Mouse (Mus musculus) liver, embryonic 14.5 days (tissue): ENCODE measurements around the gene Trp53i11. TPM values are rescaled to one million over a fixed set of nuclear protein-coding genes. Genes with fewer than 3 reads are reported as not detected.

Source experiments
- ATAC-seq: fragments of 200-750 bp; cut with Nextera tagmentation; 2 replicates; pipeline ENCODE4 v1.8.0; 2017; ENCODE audit warnings: moderate number of reproducible peaks, mild to moderate bottlenecking, moderate library complexity; ENCODE audit not compliant: insufficient read depth
- DNase-seq, 3 experiments: peaks; one replicate each; pipeline ENCODE4 v3.0.0-alpha.2; 2012 to 2013; ENCODE audit warnings: low read depth in 3 of 3, low spot score in 3 of 3
- H3K27ac ChIP-seq: fragments of 300-500 bp; sonication (generic); 2 replicates; pipeline ENCODE4 v1.5.1; 2014; ENCODE audit warnings: moderate library complexity, mild to moderate bottlenecking, control low read depth, inconsistent platforms
- H3K27me3 ChIP-seq: fragments of 300-500 bp; sonication (generic); 2 replicates; pipeline ENCODE4 v1.6.1; 2014; ENCODE audit warnings: mild to moderate bottlenecking, low read length, moderate library complexity; ENCODE audit not compliant: control insufficient read depth, insufficient read depth
- H3K36me3 ChIP-seq: fragments of 300-500 bp; sonication (generic); replicated peaks from 2 replicates; pipeline ENCODE4 v1.6.1; 2014; ENCODE audit warnings: low read depth; ENCODE audit not compliant: control insufficient read depth, insufficient read depth
- H3K4me1 ChIP-seq, 2 experiments: fragments of 200-500 bp in 1 of 2; fragments of 300-500 bp in 1 of 2; sonication (generic) in 1 of 2; replicated peaks; 2 replicates each; pipeline ENCODE4 v1.6.1; 2012 to 2014; ENCODE audit warnings: antibody characterized with exemption in 1 of 2, inconsistent platforms in 1 of 2, low read length in 1 of 2; ENCODE audit not compliant: control insufficient read depth in 2 of 2, insufficient read depth in 2 of 2
- H3K4me2 ChIP-seq: fragments of 300-500 bp; sonication (generic); 2 replicates; pipeline ENCODE4 v1.6.1; 2014; ENCODE audit warnings: low read depth, mild to moderate bottlenecking, control low read depth, moderate library complexity
- H3K4me3 ChIP-seq, 2 experiments: fragments of 200-500 bp in 1 of 2; fragments of 300-500 bp in 1 of 2; sonication (generic) in 1 of 2; 2 replicates each; pipeline ENCODE4 v1.5.1; 2012 to 2014; ENCODE audit warnings: low read depth in 2 of 2, low read length in 2 of 2, mild to moderate bottlenecking in 2 of 2, control low read depth in 1 of 2, inconsistent platforms in 1 of 2, moderate library complexity in 1 of 2; ENCODE audit not compliant: insufficient read depth in 1 of 2
- H3K9ac ChIP-seq: fragments of 300-500 bp; sonication (generic); replicated peaks from 2 replicates; pipeline ENCODE4 v1.6.1; 2014; ENCODE audit warnings: mild to moderate bottlenecking, control low read depth, moderate library complexity
- H3K9me3 ChIP-seq: fragments of 300-500 bp; sonication (generic); 2 replicates; pipeline ENCODE4 v1.6.1; 2016; ENCODE audit warnings: low read length, mixed read lengths; ENCODE audit not compliant: control insufficient read depth
- CTCF ChIP-seq: IDR thresholded peaks from 2 replicates; pipeline ENCODE4 v1.5.1; 2016; ENCODE audit warnings: antibody characterized with exemption, low read depth, control low read depth
- EP300 ChIP-seq: IDR thresholded peaks from 2 replicates; pipeline ENCODE4 v1.6.1; 2016; ENCODE audit warnings: antibody characterized with exemption, low read depth
- WGBS: fragments of 180-500 bp; shearing (Covaris S2); extraction: QIAGEN DNeasy Blood & Tissue Kit; methylation state at CpG from one replicate; pipeline ENCODE4 v1.1.7; 2014; ENCODE audit not compliant: insufficient replicate concordance; 5-methylcytosine and 5-hydroxymethylcytosine counted together
- polyA plus RNA-seq, 2 experiments: library from polyadenylated mRNA; depleted of rRNA in 1 of 2; stranded (reverse) in 1 of 2; unstranded in 1 of 2; fragments of >200 nt; fragmentation: Nextera tagmentation in 1 of 2; extraction: Ambion mirVana in 1 of 2; gene quantifications; 2 replicates each; pipeline versions ENCODE4 v1.2.1 to v1.2.3; 2012 to 2014

Gene Trp53i11
- polyA plus RNA-seq, 2 experiments, result 1.9 TPM

- ATAC-seq, result no peak
- Histone ChIP-seq H3K9me3 (no peaks in the 10 kb centered on the region), H3K36me3 (no peaks in the 10 kb centered on the region), H3K4me2 (no peak overlapping the region), H3K4me1 (no peaks in the 10 kb centered on the region), H3K4me3 (no peak overlapping the region), H3K9ac (no peak overlapping the region), H3K27me3 (peaks cover 37% of the 10 kb centered on the region), H3K27ac (no peak overlapping the region)
- TF ChIP-seq EP300, result no peak
- TF ChIP-seq CTCF, result no peak
- DNase-seq, result no peak
- 21% methylated on average over 9 of the region's 9 CpGs for WGBS
Observed at GRCm38 (mm10) chr2:93190771-93191487, 3.6 kb downstream of the Trp53i11 start.

- DNase-seq, result no peak
- H3K4me3 ChIP-seq, result no peak overlapping the region
- ATAC-seq, result no peak
- no peak overlapping the region for H3K9ac ChIP-seq
- H3K27me3 ChIP-seq, result peaks cover 30% of the 10 kb centered on the region
- no peak overlapping the region for H3K27ac ChIP-seq
- TF ChIP-seq CTCF (no peak), EP300 (no peak)
- WGBS, result 61% methylated on average over 14 of the region's 14 CpGs
- H3K4me1 ChIP-seq, result no peaks in the 10 kb centered on the region
- no peak overlapping the region for H3K4me2 ChIP-seq
- no peaks in the 10 kb centered on the region for H3K9me3 ChIP-seq
- no peaks in the 10 kb centered on the region for H3K36me3 ChIP-seq
Observed at GRCm38 (mm10) chr2:93191488-93192181, 4.3 kb downstream of the Trp53i11 start.

- Histone ChIP-seq H3K27me3 (peaks cover 25% of the 10 kb centered on the region), H3K4me3 (no peak overlapping the region), H3K9me3 (no peaks in the 10 kb centered on the region), H3K36me3 (no peaks in the 10 kb centered on the region), H3K9ac (no peak overlapping the region), H3K4me2 (no peak overlapping the region), H3K4me1 (no peaks in the 10 kb centered on the region), H3K27ac (no peak overlapping the region)
- TF ChIP-seq EP300, result no peak
- no peak for TF ChIP-seq CTCF
- 29% methylated on average over 9 of the region's 9 CpGs for WGBS
- DNase-seq, result no peak
- ATAC-seq, result no peak
Observed at GRCm38 (mm10) chr2:93192182-93192560, 4.8 kb downstream of the Trp53i11 start.

GRCm38 (mm10) chr2:93192671-93193080 is 5.3 kb downstream of the Trp53i11 start:
- Histone ChIP-seq H3K4me2 (no peak overlapping the region), H3K4me3 (no peak overlapping the region), H3K27me3 (peaks cover 20% of the 10 kb centered on the region), H3K27ac (no peak overlapping the region), H3K36me3 (no peaks in the 10 kb centered on the region), H3K9ac (no peak overlapping the region), H3K4me1 (no peaks in the 10 kb centered on the region), H3K9me3 (no peaks in the 10 kb centered on the region)
- TF ChIP-seq CTCF, result no peak
- TF ChIP-seq EP300, result no peak
- ATAC-seq (no peak), DNase-seq (no peak)
- WGBS, result 16% methylated on average over 6 of the region's 6 CpGs

DNA sequence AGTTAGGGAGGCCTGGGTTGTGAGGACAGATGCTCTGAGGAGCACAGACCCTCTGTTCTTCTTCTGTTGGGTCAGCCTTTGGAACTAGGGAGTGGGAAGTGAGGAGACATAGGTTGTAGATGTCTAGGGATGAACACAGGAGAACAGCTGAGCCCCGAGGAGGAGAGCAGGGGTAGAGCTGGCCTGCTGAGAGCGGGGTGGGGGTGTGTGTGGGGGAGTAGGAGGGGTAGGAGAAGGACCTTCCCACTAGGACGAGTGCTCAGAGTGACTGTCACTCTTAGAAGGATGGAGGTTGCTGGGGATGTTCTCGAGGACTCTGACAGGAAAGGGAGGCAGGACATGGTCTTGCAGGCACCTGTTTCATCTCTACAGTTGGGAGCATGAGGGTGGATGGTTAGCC is 6.5 kb downstream of the Trp53i11 start:
- Histone ChIP-seq H3K27me3 (peaks cover 9% of the 10 kb centered on the region), H3K9ac (no peak overlapping the region), H3K27ac (no peak overlapping the region), H3K4me3 (no peak overlapping the region), H3K4me1 (no peaks in the 10 kb centered on the region), H3K9me3 (no peaks in the 10 kb centered on the region), H3K36me3 (no peaks in the 10 kb centered on the region), H3K4me2 (no peak overlapping the region)
- TF ChIP-seq CTCF (no peak), EP300 (no peak)
- 30% methylated on average over 4 of the region's 4 CpGs for WGBS
- ATAC-seq, result no peak
- DNase-seq, result no peak
